In the genomic region with DNA sequence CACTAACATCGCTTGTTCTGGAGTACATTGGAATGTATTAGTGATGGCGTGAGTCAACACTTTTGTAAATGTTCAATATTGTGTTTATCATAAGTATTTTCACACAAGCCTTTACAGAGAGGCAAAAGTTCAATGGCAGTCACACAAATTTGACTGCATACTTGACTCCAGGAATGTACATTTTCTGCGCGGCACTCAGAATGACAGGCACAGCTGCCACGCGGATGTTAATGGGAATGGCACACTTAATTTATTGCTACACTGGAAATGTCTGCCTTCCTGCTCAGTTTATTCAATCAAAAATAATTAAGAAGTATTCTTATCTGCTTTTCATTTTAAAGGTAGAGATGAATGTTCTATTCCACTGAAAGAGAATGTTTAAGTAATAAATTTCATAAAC, we compare ENCODE assay signal across 15 mouse cellular contexts.
"Had no signal": no experiment of that assay in that cellular context is flagged by ENCODE, and none has a peak within 500 bp of the region (broad histone marks: within the 10 kb centered on the region; RNA-seq: fewer than 3 reads in every experiment).

No protein-coding gene starts in this region.

- H3K9me3 ChIP-seq: intestine, embryonic 15.5 days; limb, embryonic 15.5 days; liver, embryonic 12.5 days; stomach, embryonic 15.5 days had no signal

- H3K4me2 ChIP-seq: intestine, embryonic 15.5 days; limb, embryonic 15.5 days; liver, embryonic 12.5 days; stomach, embryonic 15.5 days had no signal

- H3K4me1 ChIP-seq: intestine, embryonic 15.5 days; limb, embryonic 15.5 days; liver, embryonic 12.5 days; midbrain, embryonic 10.5 days; stomach, embryonic 15.5 days had no signal

- H3K4me3 ChIP-seq: intestine, embryonic 15.5 days; layer of hippocampus, adult 2 months; limb, embryonic 15.5 days; liver, embryonic 12.5 days; midbrain, embryonic 10.5 days; stomach, embryonic 15.5 days had no signal

- H3K27me3 ChIP-seq: intestine, embryonic 15.5 days; limb, embryonic 15.5 days; liver, embryonic 12.5 days; stomach, embryonic 15.5 days had no signal

- ATAC-seq: intestine, embryonic 15.5 days; liver, embryonic 12.5 days; midbrain, embryonic 16.5 days had no signal

- DNase-seq: kidney, adult 18-20 months; kidney, postnatal 10 days; kidney, postnatal 4 days; left cerebral cortex, postnatal 4 days; lung, postnatal 36 days; right cerebral cortex, postnatal 14 days; thymus, adult 2 months; thymus, postnatal 25 days had no signal

- H3K9ac ChIP-seq: intestine, embryonic 15.5 days; limb, embryonic 15.5 days; liver, embryonic 12.5 days; stomach, embryonic 15.5 days had no signal

- H3K27ac ChIP-seq: intestine, embryonic 15.5 days; layer of hippocampus, adult 2 months; limb, embryonic 15.5 days; liver, embryonic 12.5 days; midbrain, embryonic 10.5 days; stomach, embryonic 15.5 days had no signal

- H3K36me3 ChIP-seq: intestine, embryonic 15.5 days; stomach, embryonic 15.5 days had no signal
